Mouse (Mus musculus) frontal cortex, adult (tissue): ENCODE measurements around the gene Fbxo46.
"Not testable (repeated sequence)": the region's sequence is repeated elsewhere in the genome, so short reads cannot be mapped to it uniquely, and the experiment has no call there.

Source experiments
- ATAC-seq: cut with Nextera tagmentation; 2 replicates; pipeline ENCODE4 v1.9.2; 2017; ENCODE audit warnings: mild to moderate bottlenecking, moderate library complexity, mixed read lengths; ENCODE audit not compliant: low TSS enrichment

Fbxo46 gene

DNA sequence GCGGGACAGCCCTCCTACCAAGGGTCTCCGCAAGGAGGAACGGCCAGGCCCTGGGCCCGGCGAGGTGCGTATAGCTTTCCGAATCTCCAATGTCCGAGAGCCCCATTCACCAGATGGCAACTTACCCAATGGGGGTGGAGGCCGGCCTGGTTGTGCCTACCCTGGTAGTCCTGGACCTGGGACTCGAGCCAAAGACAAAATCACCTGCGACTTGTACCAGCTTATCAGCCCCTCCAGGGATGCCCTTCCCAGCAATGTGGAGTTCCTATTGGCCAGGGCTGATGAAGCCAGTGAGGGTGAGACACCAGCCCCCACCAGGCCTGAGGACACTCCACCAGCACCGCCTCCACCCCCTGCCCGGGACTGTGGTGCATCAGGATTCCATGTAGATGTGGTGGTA, 16.5 kb downstream of the Fbxo46 start:
- ATAC-seq: no peak; the same call in 1 of the 2 replicates

DNA sequence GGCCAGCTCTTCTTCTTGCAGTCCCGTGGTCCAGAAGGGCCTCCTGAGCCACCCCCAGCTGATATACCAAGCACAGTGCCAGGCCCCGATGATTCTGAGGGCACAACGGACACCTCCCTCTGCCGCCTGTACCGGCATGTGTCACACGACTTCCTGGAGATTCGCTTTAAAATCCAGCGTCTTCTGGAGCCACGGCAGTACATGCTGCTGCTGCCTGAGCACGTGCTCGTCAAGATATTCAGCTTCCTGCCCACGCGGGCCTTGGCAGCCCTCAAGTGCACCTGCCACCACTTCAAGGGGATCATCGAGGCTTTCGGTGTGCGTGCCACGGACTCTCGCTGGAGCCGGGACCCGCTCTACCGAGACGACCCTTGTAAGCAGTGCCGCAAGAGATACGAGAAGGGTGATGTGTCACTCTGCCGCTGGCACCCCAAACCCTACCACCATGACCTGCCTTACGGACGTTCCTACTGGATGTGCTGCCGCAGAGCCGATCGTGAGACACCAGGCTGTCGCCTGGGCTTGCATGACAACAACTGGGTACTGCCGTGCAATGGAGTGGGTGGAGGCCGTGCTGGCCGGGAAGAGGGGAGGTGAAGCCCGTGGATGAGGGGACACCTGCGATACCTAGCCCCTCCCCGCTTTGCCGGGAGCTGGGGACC, 17.1 kb downstream of the Fbxo46 start:
- peak; percentile 59 for ATAC-seq

DNA sequence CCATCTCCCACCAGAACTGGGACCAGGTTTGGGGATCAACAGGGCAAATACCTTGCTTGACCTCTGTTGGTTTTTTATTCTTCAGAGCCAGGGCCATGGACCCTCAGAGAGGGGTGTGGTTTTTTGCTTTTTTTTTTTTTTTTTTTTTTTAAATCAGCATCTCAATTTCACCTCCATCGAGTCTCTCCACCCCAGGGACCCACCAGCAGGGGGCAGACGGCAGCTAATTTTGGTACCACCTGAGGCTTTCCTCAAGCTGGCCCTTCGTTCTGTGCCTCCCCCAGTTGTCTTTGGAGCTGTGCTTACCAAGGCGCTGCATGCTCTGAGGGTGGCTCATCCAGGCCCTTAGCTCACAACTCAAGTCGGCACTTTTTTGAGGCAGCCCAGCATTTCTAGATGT, 17.7 kb downstream of the Fbxo46 start:
- ATAC-seq: no peak

DNA sequence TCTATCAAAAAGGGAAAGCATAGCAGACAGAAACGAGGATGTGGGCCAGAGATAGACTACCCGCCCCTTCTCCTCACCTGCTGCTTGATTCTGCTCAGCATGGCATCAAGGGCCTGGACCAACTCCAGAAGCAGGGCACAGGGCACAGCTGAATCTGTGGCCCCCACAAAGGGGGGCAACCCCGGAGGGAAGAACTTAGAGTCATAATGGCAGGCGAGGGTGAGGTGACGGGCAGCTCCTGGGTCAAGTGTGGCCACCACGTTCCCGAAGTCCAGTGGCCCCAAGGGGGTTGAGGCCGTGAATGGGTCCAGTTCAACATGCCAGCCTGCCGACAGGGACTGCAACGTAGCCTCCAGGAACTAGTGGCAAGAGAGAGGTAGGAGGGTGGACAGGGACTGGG, 27.1 kb downstream of the Fbxo46 start:
- no peak for ATAC-seq

DNA sequence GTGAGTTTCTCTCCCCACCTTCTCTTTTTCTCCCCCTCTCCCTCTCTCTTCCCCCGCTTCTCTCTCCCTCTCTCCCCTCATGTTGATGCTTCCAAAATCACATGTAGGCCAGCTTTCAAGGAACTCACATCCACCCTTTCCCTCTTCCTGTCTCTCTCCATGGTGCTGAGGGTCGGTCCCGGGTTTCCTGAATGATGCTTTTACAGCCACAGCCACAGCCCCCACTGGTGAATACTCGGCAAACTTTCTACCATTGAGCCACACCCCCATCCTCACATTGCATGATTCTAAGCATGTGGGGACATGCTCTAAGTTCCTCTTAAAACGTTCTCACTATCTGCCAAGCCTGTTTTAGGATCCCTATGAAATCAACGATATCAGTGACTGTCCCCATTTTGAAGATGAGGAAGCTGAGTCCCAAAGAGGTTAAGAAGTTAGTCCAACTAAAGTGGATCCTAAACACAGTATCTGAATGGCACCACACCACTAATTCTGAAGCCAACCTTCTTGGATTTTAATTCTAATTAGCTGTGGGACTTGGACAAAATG, 27.9 kb downstream of the Fbxo46 start:
- no peak for ATAC-seq

DNA sequence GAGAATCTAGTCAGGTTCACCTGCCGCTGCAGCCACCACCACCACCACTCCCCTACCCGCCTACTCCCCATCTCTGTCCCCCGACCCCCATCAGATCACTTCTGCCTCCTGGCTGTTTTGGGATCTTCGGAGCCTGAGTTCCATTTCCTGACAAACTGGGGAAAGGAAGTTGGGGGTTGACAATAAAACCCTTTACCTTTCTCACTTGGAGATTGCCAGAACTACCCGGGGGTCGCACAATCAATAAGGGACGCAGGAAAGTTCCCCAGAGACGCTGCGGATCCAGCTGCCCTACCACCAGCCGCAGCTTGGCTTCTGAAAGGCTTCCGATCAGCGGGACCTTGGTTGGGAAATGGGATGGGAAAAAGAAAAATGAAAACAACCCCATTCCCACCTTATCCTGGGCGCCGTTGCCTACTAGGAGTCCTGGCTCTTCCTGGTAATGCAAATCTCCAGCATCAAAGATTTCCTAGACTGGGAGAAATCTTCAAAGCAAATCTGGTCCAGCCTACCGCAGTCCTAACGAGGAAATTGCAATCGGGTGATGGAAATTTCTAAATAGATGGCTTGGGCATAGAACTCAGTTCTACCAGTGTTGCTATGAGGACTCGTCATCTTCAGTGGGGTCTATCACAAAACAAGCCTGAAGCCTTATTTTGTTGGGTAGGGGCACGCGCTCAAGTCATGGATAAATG, 28.7 kb downstream of the Fbxo46 start:
- ATAC-seq: no peak

DNA sequence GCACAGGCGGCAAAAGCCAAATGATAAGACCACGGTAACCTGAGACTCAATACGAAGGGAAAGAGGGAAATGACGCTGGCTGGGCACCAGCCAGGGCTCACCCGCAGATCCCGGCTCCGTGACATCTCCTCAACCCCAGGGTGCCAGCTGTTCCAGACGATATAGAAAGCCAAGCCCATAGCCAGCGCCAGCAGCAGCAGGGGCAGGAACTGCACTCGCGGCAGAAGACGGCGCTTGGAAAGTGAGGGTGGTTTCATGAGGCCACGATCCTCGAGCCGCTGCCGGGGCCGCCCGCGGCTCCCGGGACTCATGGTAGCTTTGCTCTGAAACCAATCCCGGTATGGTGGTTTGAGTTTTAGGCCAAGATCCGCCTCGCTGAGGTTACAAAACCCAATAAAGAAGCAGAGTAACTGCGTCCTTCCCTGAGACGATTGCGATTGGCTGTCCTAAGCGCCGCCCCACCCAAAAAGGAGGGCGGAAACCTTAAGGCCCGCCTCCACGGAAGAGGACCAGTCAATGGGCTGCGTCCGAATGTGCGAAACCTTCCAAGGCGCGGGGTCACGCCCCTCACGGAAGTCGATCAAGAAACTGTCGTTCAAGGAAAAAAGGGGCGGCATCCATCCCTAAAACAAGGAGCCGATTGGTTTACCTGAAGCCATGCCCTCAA, 29.3 kb downstream of the Fbxo46 start, which contains the start of gene Qpctl:
Gene Qpctl, minus strand, starts transcription at position 417 of the 667 bp plus-strand sequence.
- ATAC-seq: peak; percentile 89

DNA sequence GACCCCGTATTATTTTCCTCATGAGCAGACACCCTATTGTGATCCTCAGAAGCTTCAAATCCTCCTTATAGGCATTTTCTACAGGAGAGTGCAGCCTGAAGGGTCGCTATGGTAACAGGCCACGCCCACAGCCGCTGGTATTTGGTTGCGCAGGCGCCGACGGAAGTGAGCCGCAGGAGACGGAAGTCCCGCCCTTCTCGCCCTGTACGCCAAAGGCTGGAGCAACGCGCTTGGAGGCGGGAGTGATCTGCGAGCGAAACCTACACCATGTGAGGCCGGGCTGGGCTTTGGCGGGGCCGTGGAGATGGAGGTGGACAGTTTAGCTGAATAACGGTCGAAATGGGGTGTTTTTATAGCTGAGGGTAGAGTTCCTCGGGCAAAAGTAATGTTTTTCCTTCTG, 30.0 kb downstream of the Fbxo46 start, which contains the start of gene Snrpd2:
Gene Snrpd2, plus strand, starts transcription at position 97 of the 400 bp plus-strand sequence.
- ATAC-seq: peak; percentile 80

DNA sequence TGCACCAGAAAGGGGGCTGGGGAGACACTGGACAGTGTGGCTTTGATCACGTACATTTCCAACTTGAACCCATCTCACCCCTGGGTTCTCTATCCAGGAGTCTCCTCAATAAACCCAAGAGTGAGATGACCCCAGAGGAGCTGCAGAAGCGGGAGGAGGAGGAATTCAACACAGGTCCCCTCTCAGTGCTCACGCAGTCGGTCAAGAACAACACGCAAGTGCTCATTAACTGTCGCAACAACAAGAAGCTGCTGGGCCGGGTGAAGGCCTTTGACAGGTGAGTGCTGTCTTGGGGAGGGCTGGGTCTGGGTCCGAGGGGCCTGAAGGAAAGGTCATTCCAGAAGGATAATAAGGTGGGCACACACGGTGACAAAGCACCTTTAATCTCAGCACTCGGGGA, 31.5 kb downstream of the Fbxo46 start:
- not testable (repeated sequence) for ATAC-seq

DNA sequence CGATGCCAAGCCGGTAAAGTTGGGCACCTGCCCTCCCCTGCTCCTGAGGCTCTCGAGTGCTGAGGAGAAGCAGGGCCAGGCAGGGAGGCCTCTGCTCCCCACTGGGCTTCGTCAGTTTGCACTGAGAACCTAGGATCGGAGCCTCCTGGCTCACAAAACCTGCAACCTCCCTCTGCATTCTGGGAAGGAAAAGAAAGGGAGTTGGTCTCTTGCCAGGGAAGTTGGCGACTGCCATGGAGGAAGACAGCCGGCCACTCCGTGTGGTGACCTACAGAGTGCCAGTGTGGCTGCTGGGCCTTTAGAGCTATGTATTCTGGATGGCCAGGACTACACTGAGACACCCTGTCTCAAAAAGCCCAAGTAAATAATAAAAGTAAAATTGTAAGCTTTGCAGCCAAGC, 35.1 kb downstream of the Fbxo46 start:
- ATAC-seq: no peak

DNA sequence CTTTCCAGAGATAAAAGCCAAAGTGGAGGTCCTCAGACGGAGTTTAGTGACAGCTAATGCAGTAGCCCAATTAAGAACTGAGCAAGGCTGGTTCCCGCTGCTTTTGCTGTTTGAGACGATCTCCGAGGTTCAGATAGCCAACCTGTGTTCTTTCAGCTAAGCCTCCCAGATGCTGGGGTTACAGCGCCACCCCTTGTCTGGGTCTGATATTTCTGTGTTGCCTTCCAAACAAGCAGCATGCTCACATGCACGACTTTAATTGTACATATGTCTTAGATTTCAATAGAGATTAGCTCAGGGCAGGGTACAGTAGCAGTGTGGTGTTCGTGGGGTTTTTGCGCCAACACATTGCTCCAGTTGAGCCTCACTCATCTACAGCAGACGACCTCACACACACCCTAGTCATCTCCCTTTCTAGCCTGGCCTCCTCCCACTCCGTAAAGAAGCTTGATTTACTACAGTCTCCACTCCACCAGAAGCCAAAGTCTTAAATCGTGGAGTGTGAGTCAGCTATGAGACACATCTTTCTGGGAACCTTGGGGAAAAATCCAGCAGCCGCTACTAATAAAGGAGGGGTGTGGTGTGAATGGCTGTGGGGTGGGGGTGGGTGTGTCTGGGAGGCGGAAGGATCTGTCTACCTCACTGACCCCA, 36.3 kb downstream of the Fbxo46 start:
- ATAC-seq: peak; percentile 53; the same call in 1 of the 2 replicates

DNA sequence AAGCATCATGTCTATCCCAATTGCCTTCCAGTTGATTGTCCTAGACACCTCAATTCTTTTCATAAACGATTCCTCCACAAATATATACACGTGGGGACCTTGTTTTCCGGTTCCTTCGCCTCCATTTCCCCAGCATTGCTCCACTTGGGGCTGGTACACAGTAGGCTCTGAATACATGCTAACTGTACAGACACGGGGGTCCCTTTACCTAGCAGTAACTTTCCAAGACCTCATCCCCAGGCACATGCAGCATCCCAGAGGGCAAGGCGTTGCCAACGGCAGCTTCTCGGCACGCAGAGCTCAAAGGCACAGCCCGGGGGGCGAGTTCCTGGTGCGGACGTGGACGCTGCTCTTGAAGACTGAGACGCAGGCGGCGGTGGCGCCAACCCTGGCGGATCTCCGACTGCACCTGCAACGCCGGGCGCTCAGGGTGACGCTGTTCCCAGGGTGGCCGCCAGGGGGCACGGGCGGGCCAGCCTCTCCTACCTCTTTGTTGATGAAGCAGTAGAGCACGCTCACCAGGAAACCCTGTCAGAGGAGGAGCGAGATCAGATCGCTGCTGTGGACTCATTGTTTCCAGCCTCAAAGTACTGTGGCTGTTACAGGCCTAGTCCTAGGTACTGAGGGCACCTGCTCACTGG, 37.6 kb downstream of the Fbxo46 start:
- ATAC-seq: peak; percentile 81

DNA sequence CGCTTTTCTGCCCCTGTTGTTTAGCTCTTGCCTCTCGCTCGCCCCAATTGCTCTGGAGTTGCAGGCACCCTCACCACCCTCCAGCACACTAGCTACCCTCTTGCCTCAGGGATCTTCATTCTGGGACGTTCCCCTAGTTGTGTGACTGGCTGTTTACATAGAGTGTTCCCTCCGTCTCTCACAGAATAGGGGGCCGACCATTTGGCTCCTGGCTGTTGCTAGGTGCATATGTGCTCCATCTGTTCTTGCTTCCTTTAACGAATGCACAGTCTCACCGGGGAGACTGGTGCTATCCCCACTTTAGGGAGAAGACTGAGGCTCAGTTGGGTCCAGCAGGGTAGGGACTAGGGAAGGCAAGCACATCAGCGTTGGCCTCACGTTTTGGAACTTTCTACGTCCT, 38.9 kb downstream of the Fbxo46 start:
- no peak for ATAC-seq

DNA sequence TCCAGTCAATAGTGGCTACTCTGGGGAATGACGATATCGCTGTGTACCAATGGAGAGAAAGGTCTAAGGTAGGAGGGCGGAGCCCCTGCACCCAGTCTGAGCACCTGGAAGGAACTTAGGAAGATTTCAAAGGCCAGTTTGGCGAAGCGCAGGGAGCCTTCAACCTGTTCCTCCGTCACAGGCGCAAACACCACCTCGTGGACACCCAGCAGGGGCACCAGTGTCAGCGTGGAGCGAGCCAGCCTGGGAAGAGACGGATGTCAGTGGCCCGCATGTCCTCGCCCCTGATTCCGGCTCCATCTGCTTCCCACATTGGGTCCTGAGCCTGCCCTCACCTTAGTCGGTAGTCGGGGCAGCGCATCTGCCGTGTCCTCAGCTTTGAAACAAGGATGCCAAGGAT, 39.8 kb downstream of the Fbxo46 start:
- no peak for ATAC-seq

DNA sequence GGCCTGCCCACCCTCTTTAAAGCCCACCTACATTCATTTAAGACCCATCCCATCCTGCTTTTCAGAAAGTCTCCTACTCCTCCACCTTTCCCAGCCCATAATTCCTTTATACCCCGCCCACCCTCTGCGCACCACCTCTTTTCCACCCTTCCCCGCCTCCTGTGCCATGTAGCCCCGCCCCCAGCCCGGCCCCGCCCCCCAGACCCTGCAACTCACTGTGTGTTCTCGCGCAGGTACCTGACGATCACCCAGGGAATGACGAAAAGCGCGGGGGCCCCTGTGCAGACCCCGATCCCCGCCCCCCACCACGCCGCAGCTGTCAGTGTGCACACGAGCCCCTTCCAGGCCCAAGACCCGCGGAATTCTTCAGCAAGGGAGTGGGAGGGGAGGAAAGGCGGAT, 40.5 kb downstream of the Fbxo46 start:
- no peak for ATAC-seq

DNA sequence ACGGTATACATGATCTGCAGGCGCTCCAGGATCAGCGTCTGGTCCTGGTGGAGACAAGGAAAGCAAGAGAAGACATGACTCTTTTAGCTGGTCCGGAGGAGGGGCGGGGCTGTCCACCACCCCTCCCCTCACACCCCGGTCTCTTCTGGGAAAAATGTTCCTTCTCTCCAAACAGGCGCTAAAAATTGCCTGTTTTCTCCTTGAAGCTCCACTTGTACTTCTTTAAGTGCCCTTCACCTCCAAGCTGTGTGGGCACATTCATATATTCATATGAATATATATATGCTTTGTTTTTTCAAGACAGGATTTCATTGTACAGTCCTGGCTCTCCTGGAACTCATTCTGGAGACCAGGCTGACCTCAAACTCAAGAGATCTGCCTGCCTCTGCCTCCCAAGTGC, 43.3 kb downstream of the Fbxo46 start:
- ATAC-seq: no peak

DNA sequence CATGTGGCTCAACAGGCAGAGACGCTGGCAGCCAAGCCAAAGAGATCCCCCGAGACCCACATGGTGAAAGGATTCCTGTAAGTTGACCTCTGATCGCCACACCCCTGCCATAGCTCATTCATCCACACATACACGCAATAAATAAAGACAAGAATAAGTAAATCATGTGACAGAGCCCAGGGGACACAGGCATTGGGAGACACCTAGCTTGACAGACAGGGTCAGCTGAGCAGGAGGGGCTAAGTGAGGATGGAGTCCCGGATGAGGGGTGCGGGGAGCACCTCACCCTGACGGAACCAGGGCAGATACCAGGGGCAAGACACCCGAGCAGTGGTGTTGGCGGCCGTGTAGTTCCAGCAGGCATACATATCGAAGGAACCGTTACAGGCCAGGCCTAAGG, 44.1 kb downstream of the Fbxo46 start:
- no peak for ATAC-seq

DNA sequence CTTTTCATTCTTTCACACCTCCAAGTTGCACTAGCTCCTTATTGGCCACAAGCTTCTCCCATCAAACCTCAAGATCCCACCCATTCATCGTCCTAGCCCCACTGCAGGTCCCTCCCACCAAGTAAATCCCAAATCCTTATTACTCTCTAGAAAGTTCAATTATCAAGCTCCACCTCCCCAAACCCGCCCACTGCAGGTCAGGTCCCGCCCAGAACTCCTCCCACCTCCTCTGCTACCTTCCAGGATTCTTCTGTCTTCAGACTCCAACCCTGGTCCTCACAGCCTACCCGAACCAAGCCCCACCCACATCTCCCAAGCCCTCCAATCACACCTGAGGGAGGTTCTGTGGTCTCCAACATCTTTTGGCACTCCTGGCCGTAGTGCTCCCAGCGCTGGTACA, 44.5 kb downstream of the Fbxo46 start:
- no peak for ATAC-seq

DNA sequence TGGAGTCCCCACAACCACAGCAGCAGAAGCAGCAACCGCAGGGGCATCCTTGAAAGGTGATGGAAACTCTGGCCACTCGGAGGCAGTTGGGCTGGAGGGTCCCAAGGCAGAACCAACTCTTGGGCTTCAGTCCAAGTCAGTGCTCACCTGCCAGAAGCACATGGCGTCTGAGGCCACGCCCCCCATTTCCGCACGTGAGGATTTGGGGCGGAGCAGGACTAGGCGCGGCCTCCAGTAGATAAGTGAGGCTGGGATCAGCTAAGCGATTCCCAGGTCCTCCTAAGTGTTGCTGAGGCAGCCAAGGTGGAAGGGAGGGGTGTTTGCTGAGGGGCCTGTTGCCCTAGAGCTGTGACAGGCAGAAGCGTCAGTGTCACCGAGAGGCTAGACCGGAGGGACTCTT, 45.3 kb downstream of the Fbxo46 start:
- ATAC-seq: no peak

DNA sequence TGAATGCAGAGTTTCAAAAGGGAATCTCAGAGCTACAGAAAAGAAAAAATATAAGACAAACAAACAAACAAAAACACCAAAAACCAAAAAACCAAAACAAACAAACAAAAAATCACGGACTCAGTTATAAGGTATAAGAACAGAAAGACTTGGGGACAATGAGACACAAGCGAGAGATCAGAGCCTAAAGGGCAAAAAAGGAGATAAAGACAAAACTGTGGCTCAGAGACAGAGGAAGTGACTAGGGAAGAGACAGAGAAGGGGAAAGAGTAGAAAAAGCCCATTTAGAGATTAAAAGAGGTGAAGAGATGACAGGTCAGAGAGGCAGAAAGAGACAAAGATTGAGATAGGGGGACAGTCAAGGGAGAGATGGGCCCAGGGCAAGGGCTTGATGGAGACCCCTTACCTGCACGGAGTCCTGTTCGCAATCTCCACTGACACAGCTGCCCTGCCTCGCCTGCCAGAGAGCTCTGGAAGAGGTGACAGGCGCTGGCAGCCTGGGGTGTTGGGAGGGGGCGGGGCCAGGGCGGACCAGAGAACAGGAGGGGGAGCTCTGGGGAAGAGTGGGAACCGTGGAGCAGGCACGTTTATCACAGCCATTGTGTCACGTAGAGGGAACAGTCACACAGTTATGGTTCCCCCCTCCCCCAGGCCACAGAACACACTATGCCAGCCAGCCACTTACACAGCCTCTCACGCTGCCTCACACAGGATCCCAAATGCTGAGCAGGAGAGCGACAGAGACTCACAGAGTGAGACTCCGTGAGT, 46.2 kb downstream of the Fbxo46 start, which contains the start of gene Gipr:
Gene Gipr, minus strand, starts transcription at position 472 of the 768 bp plus-strand sequence.
- no peak for ATAC-seq

DNA sequence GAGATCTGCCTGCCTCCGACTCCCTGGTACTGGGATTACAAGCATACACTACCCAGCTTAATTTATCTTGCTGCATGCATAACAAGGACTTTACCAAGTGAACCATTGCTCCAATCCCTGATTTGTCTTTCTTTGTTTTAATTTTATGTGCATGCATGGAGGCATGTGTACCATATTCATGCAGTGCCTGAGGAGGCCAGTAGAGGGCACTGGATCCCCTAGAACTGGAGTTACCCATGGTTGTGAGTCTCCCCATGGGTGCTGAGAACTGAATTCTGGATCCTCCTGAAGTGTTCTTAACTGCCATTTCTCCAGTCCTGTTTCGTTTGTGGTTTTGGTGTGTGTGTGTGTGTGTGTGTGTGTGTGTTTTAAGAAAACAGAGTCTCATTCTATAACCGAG, 47.3 kb downstream of the Fbxo46 start:
- no peak for ATAC-seq
